Mouse (Mus musculus) kidney, postnatal 36 days (tissue): ENCODE results near the gene Syn3.

Experiments used
- DNase-seq, 2 experiments: peaks; one replicate each; pipeline ENCODE4 v3.0.0; 2021 to 2022; ENCODE audit warnings: mixed read lengths in 2 of 2

Gene Syn3

GRCm38 (mm10) chr10:86078761-86079160, 419.9 kb downstream of the Syn3 start:
- DNase-seq: no peak

- DNase-seq: no peak
Measured at GRCm38 (mm10) chr10:86077272-86077671, 421.4 kb downstream of the Syn3 start.

DNA sequence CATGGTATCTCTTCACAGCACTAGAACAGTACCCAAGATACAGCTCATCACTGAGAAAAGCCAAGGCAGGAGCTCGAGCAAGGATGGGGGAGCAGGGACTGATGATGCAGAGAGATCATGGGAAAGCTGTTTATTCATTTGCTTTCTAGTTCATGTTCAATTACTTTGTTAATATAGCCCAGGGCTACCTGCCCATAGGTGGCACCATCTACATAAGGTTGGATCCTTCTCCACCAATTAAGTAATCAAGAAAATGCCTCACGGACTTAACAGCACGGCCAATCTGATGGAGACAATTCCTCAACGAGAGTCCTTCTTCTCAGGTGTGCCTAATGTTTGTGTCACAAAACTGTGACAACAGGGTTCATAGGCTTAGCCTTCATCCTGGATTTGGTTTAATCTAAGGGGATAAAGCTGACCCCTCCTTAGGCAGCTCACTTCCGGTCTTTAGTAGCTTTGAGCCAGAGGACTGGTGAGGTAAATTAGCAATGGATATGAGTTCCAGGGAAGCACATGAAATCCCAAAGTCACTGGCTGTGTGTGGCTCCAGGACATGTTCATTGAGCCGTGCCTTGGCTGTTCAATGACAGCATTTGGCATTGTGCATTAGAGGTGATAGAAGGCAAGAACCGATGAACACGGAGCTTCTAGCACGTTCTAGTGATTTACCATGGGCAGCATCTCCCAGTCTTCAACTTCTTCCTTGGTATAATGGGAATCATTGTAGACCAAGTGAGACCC, 423.6 kb downstream of the Syn3 start:
- DNase-seq: peak; percentile 77 to 82

GRCm38 (mm10) chr10:86074134-86074533, 424.6 kb downstream of the Syn3 start:
- peak in 1 of 2 experiments; percentile 47 for DNase-seq

- DNase-seq: no peak
Measured at GRCm38 (mm10) chr10:86070751-86071150, 427.9 kb downstream of the Syn3 start.

GRCm38 (mm10) chr10:86069341-86069740, 429.4 kb downstream of the Syn3 start:
- peak; percentile 75 to 85 for DNase-seq

DNA sequence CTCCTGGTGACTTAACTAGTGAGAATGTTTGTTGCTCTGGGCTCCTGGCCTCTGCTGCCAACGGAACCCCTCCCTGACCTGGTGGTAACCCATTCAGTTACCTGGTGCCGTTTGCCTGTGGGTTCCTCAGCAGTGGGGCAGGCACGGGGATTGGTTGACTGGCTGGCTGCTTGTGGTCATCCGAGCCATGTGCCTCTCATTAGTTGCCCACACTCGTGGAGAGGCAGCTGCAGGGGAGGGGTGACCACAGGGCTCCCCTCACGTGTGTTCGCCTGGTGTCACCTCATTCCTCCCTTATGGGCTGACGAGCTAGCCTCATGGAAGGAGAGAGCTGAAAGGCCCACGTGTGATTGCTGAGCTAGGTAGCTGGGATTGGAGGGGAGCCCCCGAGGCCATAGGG, 430.8 kb downstream of the Syn3 start:
- DNase-seq: no peak

DNA sequence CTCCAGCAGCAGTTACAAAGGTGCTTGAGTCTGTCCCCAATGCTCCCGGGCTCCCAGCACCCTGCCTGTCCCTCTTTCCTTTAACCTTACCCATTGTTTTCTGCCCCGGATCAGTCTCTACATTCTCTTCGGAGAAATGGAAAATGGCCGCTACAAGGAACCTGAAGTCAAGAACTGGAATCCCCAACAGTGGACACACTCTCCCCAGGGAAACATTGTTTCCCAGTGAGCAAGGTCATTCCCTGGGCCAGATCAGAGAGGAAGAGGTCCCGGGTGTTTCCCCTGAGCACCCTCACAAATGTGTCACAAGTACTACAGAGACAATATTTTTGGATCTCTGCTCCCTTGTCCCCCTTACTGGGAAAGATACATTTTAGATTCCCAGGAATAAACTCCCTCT, 432.0 kb downstream of the Syn3 start:
- DNase-seq: no peak

DNA sequence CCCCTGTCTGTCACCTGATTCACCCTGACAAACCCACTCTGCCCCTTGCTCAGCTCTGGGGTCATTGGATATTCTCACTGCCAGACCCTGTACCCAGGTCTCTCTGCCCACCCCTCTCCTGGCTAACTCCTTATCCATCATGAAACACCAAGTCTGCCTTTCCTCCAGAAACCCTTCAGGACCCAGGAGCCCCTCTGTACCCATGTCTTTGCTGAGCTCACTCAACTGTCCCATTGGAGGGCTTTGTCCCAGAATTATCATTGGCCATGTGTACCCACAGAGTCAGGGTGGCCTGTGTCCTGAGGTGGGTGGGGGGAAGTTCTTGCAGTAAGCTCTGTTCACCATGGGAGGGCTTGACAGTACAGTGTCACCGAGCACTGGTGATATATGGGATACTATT, 433.0 kb downstream of the Syn3 start:
- no peak for DNase-seq

- peak; percentile 87 to 96 for DNase-seq
Measured at GRCm38 (mm10) chr10:86064937-86065336, 433.8 kb downstream of the Syn3 start.

DNA sequence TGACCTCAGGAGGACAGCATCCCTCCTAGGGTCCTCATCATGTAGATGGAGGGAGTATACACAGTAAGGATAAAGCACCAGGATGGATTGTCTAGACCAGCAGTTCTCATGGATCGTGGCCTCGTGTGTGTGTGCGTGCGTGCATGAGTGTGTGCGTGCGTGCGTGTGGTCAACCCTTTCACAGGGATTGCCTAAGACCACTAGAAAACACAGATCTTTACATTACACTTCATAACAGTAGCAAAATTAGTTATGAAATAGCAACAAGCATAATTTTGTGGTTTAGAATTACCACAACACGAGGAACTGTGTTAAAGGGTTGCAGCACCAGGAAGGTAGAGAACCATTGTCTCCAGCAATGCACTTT, 435.7 kb downstream of the Syn3 start:
- no peak for DNase-seq

DNA sequence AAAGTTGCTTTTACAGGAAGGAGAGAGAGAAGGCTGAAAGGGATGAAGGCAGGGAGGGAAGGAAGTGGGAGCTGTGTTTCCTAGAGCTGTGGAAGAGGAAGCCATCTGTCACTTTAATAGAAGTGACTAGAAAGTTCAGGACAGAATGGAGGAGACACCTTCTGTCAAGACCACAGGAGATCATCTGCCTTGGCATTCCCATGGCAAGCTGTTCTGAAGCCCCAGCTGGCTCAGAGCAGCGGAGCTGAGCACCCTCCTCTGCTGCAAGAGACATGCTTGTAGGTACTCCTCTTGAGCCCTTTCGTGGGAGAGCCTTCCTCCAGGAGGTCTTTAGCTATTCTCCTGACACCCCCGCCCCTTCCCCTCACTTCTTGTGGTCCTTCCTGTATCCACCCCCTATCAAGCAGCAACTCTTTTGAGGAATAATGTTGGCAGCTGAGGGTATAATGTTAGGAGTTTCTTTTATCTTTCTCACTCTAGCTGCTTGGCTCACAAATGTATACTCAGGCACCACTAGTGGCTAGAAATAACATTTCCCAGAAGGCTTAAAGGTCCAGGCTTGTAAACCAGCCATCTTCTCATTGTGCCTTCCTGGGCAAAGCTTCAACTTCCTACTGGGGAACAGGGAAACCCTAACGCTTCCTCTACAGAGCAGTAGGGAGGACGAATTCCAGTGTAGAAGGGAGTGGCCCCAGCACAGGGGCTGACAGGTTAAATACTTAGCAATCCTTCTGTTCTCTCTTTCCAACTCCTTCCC, 436.3 kb downstream of the Syn3 start:
- DNase-seq: no peak

GRCm38 (mm10) chr10:86060267-86060666, 438.4 kb downstream of the Syn3 start:
- DNase-seq: no peak

- peak; percentile 65 to 90 for DNase-seq
Measured at GRCm38 (mm10) chr10:86057712-86058111, 441.0 kb downstream of the Syn3 start.

- DNase-seq: peak; percentile 81 to 83
Measured at GRCm38 (mm10) chr10:86057286-86057685, 441.4 kb downstream of the Syn3 start.

DNA sequence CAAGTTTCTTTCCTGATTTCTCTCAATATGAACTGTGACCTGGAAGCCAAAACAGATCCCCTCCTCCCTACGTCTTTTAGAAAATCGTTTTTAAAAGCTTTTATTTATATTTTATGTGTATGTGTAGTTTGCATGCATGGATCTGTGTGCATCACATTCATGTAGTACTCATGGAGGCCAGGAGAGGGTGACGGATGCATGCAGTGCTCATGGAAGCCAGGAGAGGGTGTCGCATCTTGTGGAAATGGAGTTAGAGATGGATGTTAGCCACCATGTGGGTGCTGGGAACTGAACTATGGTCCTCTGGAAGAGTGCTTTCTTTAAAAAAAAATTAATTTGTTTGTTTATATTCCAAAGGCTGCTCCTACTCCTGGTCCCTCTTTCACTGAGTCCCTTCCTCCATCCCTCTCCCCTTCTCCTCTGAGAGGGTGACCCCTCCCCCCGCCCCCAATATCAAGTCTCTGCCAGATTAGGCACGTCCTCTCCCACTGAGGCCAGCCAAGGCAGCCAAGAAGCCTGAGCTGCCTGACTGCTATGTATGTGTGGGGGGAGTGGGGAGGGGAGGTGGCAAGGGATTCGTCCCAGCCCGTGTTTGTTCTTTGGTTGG, 442.3 kb downstream of the Syn3 start:
- DNase-seq: no peak

DNA sequence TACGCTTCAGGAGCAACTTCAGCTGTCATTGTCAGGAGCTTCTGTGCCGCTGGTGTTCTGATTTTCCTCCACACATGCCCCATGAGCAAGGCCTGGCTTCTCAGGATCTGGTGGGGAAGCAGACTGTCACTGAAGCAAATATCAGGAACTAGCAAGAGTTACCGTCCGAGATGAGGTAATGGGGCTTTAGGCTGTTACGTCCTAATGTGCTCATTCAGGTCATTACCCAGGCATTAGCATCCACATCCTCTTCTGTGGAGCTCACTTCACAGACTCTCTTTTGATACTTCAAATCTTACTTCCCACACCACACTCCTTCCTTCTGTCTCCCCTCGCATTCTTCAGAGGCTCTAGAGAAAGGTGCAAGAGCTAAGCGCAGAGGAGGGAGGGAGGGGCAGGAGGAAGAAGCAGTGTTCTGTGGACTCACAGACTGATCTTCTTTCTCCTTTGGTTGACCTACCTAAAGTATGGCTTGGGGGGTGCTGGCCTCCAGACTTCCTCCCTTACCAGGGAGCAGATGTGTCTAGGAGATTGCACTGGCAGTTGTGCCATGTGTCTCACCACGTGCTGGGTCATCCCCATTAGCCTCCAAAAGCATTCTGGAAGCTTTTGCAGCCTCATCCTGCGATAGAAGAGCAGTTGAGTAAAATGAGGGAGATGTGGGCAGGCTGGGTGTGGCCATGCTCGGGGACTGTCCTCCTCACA, 445.7 kb downstream of the Syn3 start:
- DNase-seq: no peak

GRCm38 (mm10) chr10:86050522-86050921, 448.2 kb downstream of the Syn3 start:
- DNase-seq: peak in 1 of 2 experiments; percentile 54

DNA sequence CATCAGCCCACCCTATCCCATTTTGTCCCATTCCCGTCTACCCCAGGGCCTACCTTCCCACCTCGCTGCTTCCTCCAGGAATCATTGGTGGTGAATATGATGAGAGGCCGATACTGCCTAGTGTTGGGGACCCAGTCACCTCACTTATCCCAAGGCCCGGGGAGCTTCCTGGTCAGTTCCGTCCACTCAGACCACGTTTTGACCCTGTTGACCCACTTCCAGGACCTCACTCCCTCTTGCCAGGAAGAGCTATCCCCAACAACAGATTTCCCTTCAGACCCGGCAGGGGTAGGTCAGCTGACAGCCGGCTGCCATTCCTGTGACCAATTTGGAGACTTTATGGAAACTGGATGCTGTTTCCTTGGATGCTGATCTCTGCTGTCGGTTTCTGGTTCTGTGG, 450.9 kb downstream of the Syn3 start:
- no peak for DNase-seq

DNA sequence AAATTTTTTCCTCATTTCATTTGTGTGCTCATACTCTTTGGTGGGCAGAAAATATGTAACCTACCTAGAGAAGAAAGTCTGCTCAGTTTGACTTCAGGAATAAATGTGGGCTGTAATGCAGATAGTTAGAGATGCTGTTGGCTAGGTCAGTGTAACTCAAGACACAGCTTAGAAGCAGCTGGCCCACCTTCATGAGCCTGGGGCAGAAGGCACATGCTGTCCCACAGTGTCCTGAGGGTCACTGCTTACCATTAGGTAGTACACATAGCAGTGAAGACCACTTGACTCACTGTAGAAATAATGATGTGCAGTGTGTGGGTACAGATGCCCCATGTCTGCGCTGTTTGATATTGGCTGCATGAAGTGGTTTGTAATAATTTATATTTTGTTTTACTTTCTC, 452.3 kb downstream of the Syn3 start:
- DNase-seq: no peak

DNA sequence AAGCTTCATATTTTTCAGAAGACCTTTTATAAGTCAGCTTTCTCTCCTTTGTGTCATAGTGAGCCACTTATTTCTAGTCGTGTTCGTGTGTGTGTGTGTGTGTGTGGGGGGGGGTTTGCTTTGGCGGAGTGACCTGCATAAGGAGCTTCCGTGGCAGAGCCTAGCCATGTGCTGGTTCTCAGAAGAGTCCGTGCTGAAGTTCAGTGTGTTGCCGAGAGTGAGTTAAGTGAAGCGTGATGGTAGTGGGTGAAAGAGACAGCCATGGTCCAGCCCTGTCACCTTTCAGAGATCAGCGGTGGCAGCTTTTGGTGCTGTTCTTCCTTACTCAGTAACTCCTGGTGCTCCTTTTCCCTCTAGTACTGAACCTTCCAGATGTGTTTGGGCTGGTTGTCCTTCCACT, 454.6 kb downstream of the Syn3 start:
- peak; percentile 47 to 64 for DNase-seq

- no peak for DNase-seq
Measured at GRCm38 (mm10) chr10:86043651-86044050, 455.0 kb downstream of the Syn3 start.

- DNase-seq: no peak
Measured at GRCm38 (mm10) chr10:86034007-86034728, 464.5 kb downstream of the Syn3 start.
